ENCODE assay signal across 8 mouse cellular contexts in the genomic region with DNA sequence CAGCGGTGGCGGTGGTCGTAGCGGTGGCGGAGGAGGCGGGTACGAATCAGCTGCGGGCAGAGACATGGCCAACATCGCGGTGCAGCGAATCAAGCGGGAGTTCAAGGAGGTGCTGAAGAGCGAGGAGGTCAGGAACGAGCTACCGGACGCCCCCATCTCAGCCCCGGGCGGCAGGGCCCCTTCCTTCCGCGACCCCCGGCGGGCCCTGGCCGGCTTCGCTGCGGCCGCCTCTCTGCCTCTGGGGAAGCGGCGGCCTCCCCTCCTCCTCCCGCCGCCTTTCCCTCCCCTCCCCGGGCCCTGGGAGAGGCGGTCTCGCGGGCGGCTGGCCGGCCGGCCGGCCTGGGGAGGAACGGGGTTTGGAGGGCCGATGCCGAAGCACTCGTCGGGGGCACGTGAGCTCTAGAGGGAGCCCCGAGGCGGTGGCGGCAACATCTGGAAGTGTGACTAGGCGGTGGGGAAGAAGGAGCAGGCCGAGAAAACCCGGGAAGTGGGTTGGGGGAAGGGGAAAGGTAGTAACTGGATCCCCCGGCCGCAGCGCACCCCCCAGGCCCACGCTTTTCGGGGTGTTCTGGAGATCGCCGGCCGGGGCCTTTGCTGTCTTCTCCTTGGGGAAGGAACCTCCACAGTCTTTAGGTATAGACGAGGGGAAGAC. TPM values are rescaled to one million over a fixed set of nuclear protein-coding genes. Genes with fewer than 3 reads are reported as not detected.
DNase-seq lines count a peak whose midpoint lies in the region; ATAC-seq and TF ChIP-seq lines count a peak whose summit lies in the region.

No protein-coding gene starts in this region.

- no peak for TF ChIP-seq CTCF in hindbrain, postnatal 0 days (IDR thresholded peaks at IDR 0.05; ENCODE audit: low read depth)

- no peaks in the 10 kb centered on the region for H3K27me3 ChIP-seq in erythroblast, embryonic 14.5 days (ENCODE audit: control insufficient read depth)
- no peaks in the 10 kb centered on the region for H3K27me3 ChIP-seq in hindbrain, postnatal 0 days (ENCODE audit: insufficient read depth, low read length)
- H3K27me3 ChIP-seq in liver, embryonic 15.5 days: no peaks in the 10 kb centered on the region

- no peaks in the 10 kb centered on the region for H3K9me3 ChIP-seq in erythroblast, embryonic 14.5 days (ENCODE audit: control insufficient read depth, low read length)
- no peaks in the 10 kb centered on the region for H3K9me3 ChIP-seq in hindbrain, postnatal 0 days (ENCODE audit: low read length)
- H3K9me3 ChIP-seq in liver, embryonic 15.5 days (replicated peaks): no peaks in the 10 kb centered on the region

- peak overlapping the region; percentile 92 for H3K9ac ChIP-seq in hindbrain, postnatal 0 days (replicated peaks; ENCODE audit: low read length)
- H3K9ac ChIP-seq in liver, embryonic 15.5 days: peak overlapping the region; percentile 98

- peak overlapping the region; percentile 81 for H3K4me2 ChIP-seq in hindbrain, postnatal 0 days (ENCODE audit: low read depth, low read length)
- H3K4me2 ChIP-seq in liver, embryonic 15.5 days: peak overlapping the region; percentile 88

- peak; percentile 8 to 24 for DNase-seq in layer of hippocampus, adult 18-20 months (ENCODE audit: low spot score in 2 of 2)
- no peak for DNase-seq in layer of hippocampus, postnatal 14 days (ENCODE audit: low spot score in 2 of 2)
- peak; percentile 85 for DNase-seq in ZHBTc4 (ENCODE audit: low read depth, low spot score)
- DNase-seq in hindbrain, postnatal 0 days (ENCODE audit: low spot score): peak; percentile 66
- peak; percentile 52 for DNase-seq in thymus, postnatal 0 days (ENCODE audit: low spot score)

- ATAC-seq in hindbrain, postnatal 0 days: peak; percentile 57
- ATAC-seq in liver, embryonic 15.5 days (ENCODE audit: insufficient read depth): peak; percentile 72
- ATAC-seq in monocyte, adult 5-6 weeks (replicated peaks; ENCODE audit: insufficient number of reproducible peaks, low FRiP score, low TSS enrichment, poor library complexity, severe bottlenecking): peak; percentile 41

- WGBS in hindbrain, postnatal 0 days: 2% methylated on average over 42 of the region's 59 CpGs
- WGBS in liver, embryonic 15.5 days (ENCODE audit: insufficient replicate concordance): under 1% methylated on average over 59 of the region's 59 CpGs

- peak overlapping the region; percentile 99 for H3K27ac ChIP-seq in hindbrain, postnatal 0 days
- H3K27ac ChIP-seq in liver, embryonic 15.5 days (replicated peaks): peak overlapping the region; percentile 96

- H3K36me3 ChIP-seq in erythroblast, embryonic 14.5 days (ENCODE audit: control insufficient read depth): peaks cover 22% of the 10 kb centered on the region
- no peaks in the 10 kb centered on the region for H3K36me3 ChIP-seq in hindbrain, postnatal 0 days (ENCODE audit: insufficient read depth, low read length)
- 0 out of 2 replicates have a peak, but pooled peaks cover 10% of the 10 kb centered on the region for H3K36me3 ChIP-seq in liver, embryonic 15.5 days (replicated peaks)

- peaks cover 37% of the 10 kb centered on the region for H3K4me1 ChIP-seq in erythroblast, embryonic 14.5 days (ENCODE audit: control insufficient read depth)
- peaks cover 6% of the 10 kb centered on the region for H3K4me1 ChIP-seq in hindbrain, postnatal 0 days (ENCODE audit: insufficient read depth, low read length)
- peaks cover 36% of the 10 kb centered on the region for H3K4me1 ChIP-seq in liver, embryonic 15.5 days (replicated peaks)

- H3K4me3 ChIP-seq in erythroblast, embryonic 14.5 days (replicated peaks): peak overlapping the region; percentile 99
- H3K4me3 ChIP-seq in hindbrain, postnatal 0 days (ENCODE audit: low read length): peak overlapping the region; percentile 94
- H3K4me3 ChIP-seq in liver, embryonic 15.5 days (replicated peaks): peak overlapping the region; percentile 97

RNA-seq across cellular contexts. Expression of a gene that starts 0.5 kb away (rescaled TPM):
- 100 to 1,000 TPM; 120 to 128 TPM for total RNA-seq in layer of hippocampus, adult 18-20 months (2021)
- 100 to 1,000 TPM; 130 to 137 TPM for total RNA-seq in layer of hippocampus, postnatal 14 days (2021)
- 12.7 and 15.7 TPM in 2 replicates for polyA plus RNA-seq in erythroblast, embryonic 14.5 days (2012)
- total RNA-seq in hindbrain, postnatal 0 days (2014; rRNA removed): 36.5 and 41.9 TPM in 2 replicates
- polyA plus RNA-seq in hindbrain, postnatal 0 days (2015; fragmentation: Nextera tagmentation; extraction: Ambion mirVana): 199 and 204 TPM in 2 replicates
- 73.5 and 81.5 TPM in 2 replicates for polyA plus RNA-seq in liver, embryonic 15.5 days (2015; fragmentation: Nextera tagmentation; extraction: Ambion mirVana)
- total RNA-seq in monocyte, adult 5-6 weeks (2017): 48.6 to 59.6 TPM (median 49.9 TPM) in 3 replicates
- 157 and 164 TPM in 2 replicates for polyA plus RNA-seq in thymus, postnatal 0 days (2015; fragmentation: Nextera tagmentation; extraction: Ambion mirVana)

RNA-seq across cellular contexts. Expression of a gene that starts 0.6 kb away (rescaled TPM):
- 100 to 1,000 TPM; 160 to 166 TPM for total RNA-seq in layer of hippocampus, adult 18-20 months (2021)
- total RNA-seq in layer of hippocampus, postnatal 14 days (2021): 100 to 1,000 TPM; 150 to 155 TPM
- 0.05 and 0.21 TPM in 2 replicates for polyA plus RNA-seq in erythroblast, embryonic 14.5 days (2012)
- 153 and 155 TPM in 2 replicates for total RNA-seq in hindbrain, postnatal 0 days (2014; rRNA removed)
- polyA plus RNA-seq in hindbrain, postnatal 0 days (2015; fragmentation: Nextera tagmentation; extraction: Ambion mirVana): 200 and 229 TPM in 2 replicates
- 45.0 and 45.8 TPM in 2 replicates for polyA plus RNA-seq in liver, embryonic 15.5 days (2015; fragmentation: Nextera tagmentation; extraction: Ambion mirVana)
- total RNA-seq in monocyte, adult 5-6 weeks (2017): 93.9 to 122 TPM (median 116 TPM) in 3 replicates
- polyA plus RNA-seq in thymus, postnatal 0 days (2015; fragmentation: Nextera tagmentation; extraction: Ambion mirVana): 218 and 226 TPM in 2 replicates

RNA-seq across cellular contexts. Expression of a gene that starts 44.9 kb away (rescaled TPM):
- total RNA-seq in layer of hippocampus, adult 18-20 months (2021): not detected
- total RNA-seq in layer of hippocampus, postnatal 14 days (2021): not detected
- polyA plus RNA-seq in erythroblast, embryonic 14.5 days (2012): not detected in 2 replicates
- not detected in 2 replicates for total RNA-seq in hindbrain, postnatal 0 days (2014; rRNA removed)
- not detected in 2 replicates for polyA plus RNA-seq in hindbrain, postnatal 0 days (2015; fragmentation: Nextera tagmentation; extraction: Ambion mirVana)
- not detected in 2 replicates for polyA plus RNA-seq in liver, embryonic 15.5 days (2015; fragmentation: Nextera tagmentation; extraction: Ambion mirVana)
- not detected in 3 replicates for total RNA-seq in monocyte, adult 5-6 weeks (2017)
- 0.72 and 1.3 TPM in 2 replicates for polyA plus RNA-seq in thymus, postnatal 0 days (2015; fragmentation: Nextera tagmentation; extraction: Ambion mirVana)

Comparison
In these comparisons a context has a peak if more than half of its experiments do, and no peak if none do; other contexts are left out.
1. DNase-seq: peak in layer of hippocampus, adult 18-20 months (2 of 2), ZHBTc4 (single experiment), hindbrain, postnatal 0 days (single experiment) and thymus, postnatal 0 days (single experiment); none in layer of hippocampus, postnatal 14 days (0 of 2).
2. Peak in every context shown above with its lines, with median percentiles within 50 percentile points of each other: H3K4me3 ChIP-seq and ATAC-seq.